Mouse (Mus musculus): ENCODE measurements around the gene Tex35.

GRCm38 (mm10) chr1:157110287-157110835 is 1.9 kb upstream of the Tex35 start:
- no peak for TF ChIP-seq CTCF (IDR thresholded peaks at IDR 0.05; ENCODE audit: low read depth, low read length)
- TF ChIP-seq POLR2A (IDR thresholded peaks at IDR 0.05; ENCODE audit: borderline replicate concordance, low read depth, low read length): no peak

Measured in bone marrow macrophage, adult 2 months (primary cell).